29 mouse cellular contexts compared by ENCODE assay signal in genomic region chr14:118490525-118490924, GRCm38 (mm10).
A peak's percentile ranks its signal among the peaks of the same experiment; 100 is the strongest.
DNase-seq lines count a peak whose midpoint lies in the region; ATAC-seq lines count a peak whose summit lies in the region.
"Had no signal": no experiment of that assay in that cellular context is flagged by ENCODE, and none has a peak within 500 bp of the region (broad histone marks: within the 10 kb centered on the region; RNA-seq: fewer than 3 reads in every experiment).

No protein-coding gene starts in this region.

- H3K9me3 ChIP-seq in hindbrain, embryonic 11.5 days (ENCODE audit: control insufficient read depth, low read length), result no peaks in the 10 kb centered on the region
- H3K9me3 ChIP-seq in hindbrain, embryonic 10.5 days, result peaks cover 8% of the 10 kb centered on the region; the same call in 1 of the 2 replicates
- no peaks in the 10 kb centered on the region for H3K9me3 ChIP-seq in neural tube, embryonic 11.5 days (ENCODE audit: control insufficient read depth, low read length)
- no peaks in the 10 kb centered on the region for H3K9me3 ChIP-seq in hindbrain, embryonic 16.5 days (ENCODE audit: control insufficient read depth, low read length)
- H3K9me3 ChIP-seq in neural tube, embryonic 15.5 days (replicated peaks), result no peaks in the 10 kb centered on the region
- H3K9me3 ChIP-seq in kidney, embryonic 16.5 days (ENCODE audit: low read length), result no peaks in the 10 kb centered on the region
- H3K9me3 ChIP-seq in intestine, embryonic 16.5 days (ENCODE audit: control insufficient read depth, low read length), result no peaks in the 10 kb centered on the region; the same call in 1 of the 2 replicates
- H3K9me3 ChIP-seq: heart, embryonic 13.5 days; limb, embryonic 10.5 days; limb, embryonic 15.5 days; liver, embryonic 13.5 days; stomach, embryonic 15.5 days had no signal

- ATAC-seq in hindbrain, embryonic 11.5 days (ENCODE audit: low FRiP score), result no peak
- 0 out of 2 replicates have a peak, but pooled peaks have one; percentile 49 for ATAC-seq in neural tube, embryonic 11.5 days (ENCODE audit: insufficient read depth, low FRiP score, low TSS enrichment)
- no peak for ATAC-seq in hindbrain, embryonic 16.5 days
- ATAC-seq in neural tube, embryonic 15.5 days (ENCODE audit: low FRiP score), result no peak
- ATAC-seq in kidney, embryonic 16.5 days (ENCODE audit: low FRiP score, low TSS enrichment), result no peak
- ATAC-seq in intestine, embryonic 16.5 days, result no peak
- ATAC-seq: forebrain, postnatal 0 days; lung, postnatal 0 days had no signal

- DNase-seq in hindbrain, embryonic 11.5 days (ENCODE audit: low spot score), result peak; percentile 22
- no peak for DNase-seq in hindbrain, embryonic 10.5 days (ENCODE audit: low spot score)
- no peak for DNase-seq in neural tube, embryonic 11.5 days (ENCODE audit: low spot score)
- no peak for DNase-seq in neural tube, embryonic 10.5 days (ENCODE audit: extremely low spot score, low spot score)
- DNase-seq: adrenal gland, postnatal 10 days; B cell, adult 2 months; cerebellum, adult 9-10 months; forebrain, postnatal 0 days; gastrocnemius, postnatal 10 days; heart, postnatal 10 days; kidney, adult 2 months; kidney, postnatal 4 days; layer of hippocampus, postnatal 36 days; liver, embryonic 13.5 days; lung, adult 18-20 months; lung, postnatal 4 days; right cerebral cortex, postnatal 14 days had no signal

- no peak overlapping the region for H3K9ac ChIP-seq in hindbrain, embryonic 11.5 days (ENCODE audit: low read depth, low read length)
- no peak overlapping the region for H3K9ac ChIP-seq in neural tube, embryonic 11.5 days (ENCODE audit: low read length)
- H3K9ac ChIP-seq in hindbrain, embryonic 16.5 days (ENCODE audit: low read depth, low read length), result no peak overlapping the region
- no peak overlapping the region for H3K9ac ChIP-seq in neural tube, embryonic 15.5 days (replicated peaks)
- no peak overlapping the region for H3K9ac ChIP-seq in kidney, embryonic 16.5 days (replicated peaks; ENCODE audit: low read length)
- H3K9ac ChIP-seq in intestine, embryonic 16.5 days (ENCODE audit: low read depth, low read length), result no peak overlapping the region
- H3K9ac ChIP-seq: forebrain, postnatal 0 days; heart, embryonic 13.5 days; limb, embryonic 15.5 days; liver, embryonic 13.5 days; stomach, embryonic 15.5 days had no signal

- no peak overlapping the region for H3K4me3 ChIP-seq in hindbrain, embryonic 11.5 days (ENCODE audit: low read depth, low read length)
- no peak overlapping the region for H3K4me3 ChIP-seq in hindbrain, embryonic 10.5 days
- H3K4me3 ChIP-seq in neural tube, embryonic 11.5 days (ENCODE audit: low read depth, low read length), result no peak overlapping the region
- no peak overlapping the region for H3K4me3 ChIP-seq in hindbrain, embryonic 16.5 days (ENCODE audit: low read length)
- no peak overlapping the region for H3K4me3 ChIP-seq in neural tube, embryonic 15.5 days (replicated peaks)
- H3K4me3 ChIP-seq in kidney, embryonic 16.5 days (ENCODE audit: low read length), result no peak overlapping the region
- no peak overlapping the region for H3K4me3 ChIP-seq in intestine, embryonic 16.5 days (ENCODE audit: low read length)
- H3K4me3 ChIP-seq: erythroblast, embryonic 14.5 days; heart, embryonic 13.5 days; limb, embryonic 10.5 days; limb, embryonic 15.5 days; liver, embryonic 13.5 days; megakaryocyte, embryonic 14.5 days; stomach, embryonic 15.5 days had no signal

- 58% methylated on average over 7 of the region's 7 CpGs for WGBS in hindbrain, embryonic 11.5 days
- WGBS in hindbrain, embryonic 10.5 days, result 62% methylated on average over 7 of the region's 7 CpGs
- WGBS in neural tube, embryonic 11.5 days, result 53% methylated on average over 7 of the region's 7 CpGs
- WGBS in hindbrain, embryonic 16.5 days, result 55% methylated on average over 7 of the region's 7 CpGs
- WGBS in neural tube, embryonic 15.5 days, result 35% methylated on average over 7 of the region's 7 CpGs
- 73% methylated on average over 7 of the region's 7 CpGs for whole genome bisulfite sequencing in kidney, embryonic 16.5 days
- 76% methylated on average over 7 of the region's 7 CpGs for WGBS in intestine, embryonic 16.5 days

- no peaks in the 10 kb centered on the region for H3K27me3 ChIP-seq in hindbrain, embryonic 11.5 days (ENCODE audit: control insufficient read depth, insufficient read depth, low read length)
- H3K27me3 ChIP-seq in hindbrain, embryonic 10.5 days (ENCODE audit: insufficient read depth, poor library complexity, severe bottlenecking), result peaks cover 4% of the 10 kb centered on the region; the same call in 1 of the 2 replicates
- no peaks in the 10 kb centered on the region for H3K27me3 ChIP-seq in neural tube, embryonic 11.5 days (ENCODE audit: control insufficient read depth, insufficient read depth, low read length)
- H3K27me3 ChIP-seq in hindbrain, embryonic 16.5 days (replicated peaks; ENCODE audit: control insufficient read depth, insufficient read depth, low read length), result no peaks in the 10 kb centered on the region
- H3K27me3 ChIP-seq in neural tube, embryonic 15.5 days (replicated peaks), result 0 out of 2 replicates have a peak, but pooled peaks cover 3% of the 10 kb centered on the region
- no peaks in the 10 kb centered on the region for H3K27me3 ChIP-seq in kidney, embryonic 16.5 days (ENCODE audit: insufficient read depth, low read length)
- no peaks in the 10 kb centered on the region for H3K27me3 ChIP-seq in intestine, embryonic 16.5 days (replicated peaks; ENCODE audit: control insufficient read depth, insufficient read depth, low read length)
- H3K27me3 ChIP-seq: heart, embryonic 13.5 days; limb, embryonic 15.5 days; liver, embryonic 13.5 days; megakaryocyte, embryonic 14.5 days; stomach, embryonic 15.5 days had no signal

- H3K4me2 ChIP-seq in hindbrain, embryonic 11.5 days (replicated peaks; ENCODE audit: low read depth, low read length), result no peak overlapping the region
- peak overlapping the region; percentile 25; the same call in 1 of the 2 replicates for H3K4me2 ChIP-seq in neural tube, embryonic 11.5 days (ENCODE audit: low read depth)
- H3K4me2 ChIP-seq in hindbrain, embryonic 16.5 days (ENCODE audit: low read length), result peak overlapping the region; percentile 35; the same call in 1 of the 2 replicates
- H3K4me2 ChIP-seq in neural tube, embryonic 15.5 days, result peak overlapping the region; percentile 44
- no peak overlapping the region for H3K4me2 ChIP-seq in kidney, embryonic 16.5 days (replicated peaks; ENCODE audit: low read depth, low read length)
- H3K4me2 ChIP-seq in intestine, embryonic 16.5 days (ENCODE audit: low read depth, low read length), result no peak overlapping the region
- H3K4me2 ChIP-seq: limb, embryonic 15.5 days; liver, embryonic 13.5 days; stomach, embryonic 15.5 days had no signal

- no peak overlapping the region for H3K27ac ChIP-seq in hindbrain, embryonic 11.5 days (ENCODE audit: low read depth, low read length)
- H3K27ac ChIP-seq in hindbrain, embryonic 10.5 days, result no peak overlapping the region
- H3K27ac ChIP-seq in neural tube, embryonic 11.5 days (ENCODE audit: low read depth, low read length), result no peak overlapping the region
- H3K27ac ChIP-seq in hindbrain, embryonic 16.5 days (ENCODE audit: low read depth, low read length), result no peak overlapping the region
- H3K27ac ChIP-seq in neural tube, embryonic 15.5 days (replicated peaks), result no peak overlapping the region
- H3K27ac ChIP-seq in kidney, embryonic 16.5 days (ENCODE audit: low read length), result no peak overlapping the region
- no peak overlapping the region for H3K27ac ChIP-seq in intestine, embryonic 16.5 days (ENCODE audit: low read length)
- H3K27ac ChIP-seq: heart, embryonic 13.5 days; kidney, postnatal 0 days; limb, embryonic 10.5 days; limb, embryonic 15.5 days; liver, embryonic 13.5 days; stomach, embryonic 15.5 days had no signal

- no peaks in the 10 kb centered on the region for H3K4me1 ChIP-seq in hindbrain, embryonic 11.5 days (replicated peaks; ENCODE audit: control insufficient read depth, insufficient read depth, low read length)
- H3K4me1 ChIP-seq in hindbrain, embryonic 10.5 days (replicated peaks), result peaks cover 18% of the 10 kb centered on the region
- peaks cover 10% of the 10 kb centered on the region; the same call in 1 of the 2 replicates for H3K4me1 ChIP-seq in neural tube, embryonic 11.5 days (ENCODE audit: control insufficient read depth, insufficient read depth, low read length)
- H3K4me1 ChIP-seq in hindbrain, embryonic 16.5 days (ENCODE audit: control insufficient read depth, insufficient read depth, low read depth, low read length), result peaks cover 8% of the 10 kb centered on the region
- H3K4me1 ChIP-seq in neural tube, embryonic 15.5 days, result peaks cover 14% of the 10 kb centered on the region
- no peaks in the 10 kb centered on the region for H3K4me1 ChIP-seq in kidney, embryonic 16.5 days (ENCODE audit: insufficient read depth, low read length)
- no peaks in the 10 kb centered on the region for H3K4me1 ChIP-seq in intestine, embryonic 16.5 days (ENCODE audit: control insufficient read depth, insufficient read depth, low read length)
- H3K4me1 ChIP-seq: heart, embryonic 13.5 days; limb, embryonic 15.5 days; liver, embryonic 13.5 days; megakaryocyte, embryonic 14.5 days; stomach, embryonic 15.5 days had no signal

- H3K36me3 ChIP-seq in hindbrain, embryonic 11.5 days (ENCODE audit: control insufficient read depth, insufficient read depth, low read length), result no peaks in the 10 kb centered on the region
- H3K36me3 ChIP-seq in hindbrain, embryonic 10.5 days, result peaks cover 11% of the 10 kb centered on the region
- no peaks in the 10 kb centered on the region for H3K36me3 ChIP-seq in neural tube, embryonic 11.5 days (ENCODE audit: control insufficient read depth, insufficient read depth, low read length)
- no peaks in the 10 kb centered on the region for H3K36me3 ChIP-seq in hindbrain, embryonic 16.5 days (ENCODE audit: control insufficient read depth, insufficient read depth, low read length)
- H3K36me3 ChIP-seq in neural tube, embryonic 15.5 days, result no peaks in the 10 kb centered on the region
- H3K36me3 ChIP-seq in kidney, embryonic 16.5 days (ENCODE audit: insufficient read depth, low read length), result no peaks in the 10 kb centered on the region; the same call in 1 of the 2 replicates
- no peaks in the 10 kb centered on the region for H3K36me3 ChIP-seq in intestine, embryonic 16.5 days (ENCODE audit: control insufficient read depth, insufficient read depth, low read length)
- H3K36me3 ChIP-seq: heart, embryonic 13.5 days; limb, embryonic 10.5 days; limb, embryonic 15.5 days; liver, embryonic 13.5 days; stomach, embryonic 15.5 days had no signal

Comparison
In these comparisons a context has a peak if more than half of its experiments do, and no peak if none do; other contexts are left out.
1. H3K4me2 ChIP-seq: peak in neural tube, embryonic 11.5 days (single experiment), hindbrain, embryonic 16.5 days (single experiment) and neural tube, embryonic 15.5 days (single experiment); none in hindbrain, embryonic 11.5 days (single experiment), kidney, embryonic 16.5 days (single experiment) and intestine, embryonic 16.5 days (single experiment).